Mouse (Mus musculus) adrenal gland, adult 2 months (tissue): ENCODE results near the gene Sfrp4. TPM values are rescaled to one million over a fixed set of nuclear protein-coding genes. Genes with fewer than 3 reads are reported as not detected.

Experiments
- DNase-seq: peaks from one replicate; pipeline ENCODE4 v3.0.0; 2021
- polyA plus RNA-seq: library from polyadenylated mRNA; depleted of rRNA; stranded (reverse); fragments of >200 nt; gene quantifications from 2 replicates; pipeline ENCODE4 v1.2.3, GENCODE M21; 2012; rRNA removed
- total RNA-seq, 2 experiments: library from RNA; stranded (reverse); gene quantifications; 2 replicates each; pipeline ENCODE4 v1.2.3; 2021

Gene Sfrp4
- total and polyA plus RNA-seq, 3 experiments, result 3.9 to 5.0 (median 4.5) TPM

DNA sequence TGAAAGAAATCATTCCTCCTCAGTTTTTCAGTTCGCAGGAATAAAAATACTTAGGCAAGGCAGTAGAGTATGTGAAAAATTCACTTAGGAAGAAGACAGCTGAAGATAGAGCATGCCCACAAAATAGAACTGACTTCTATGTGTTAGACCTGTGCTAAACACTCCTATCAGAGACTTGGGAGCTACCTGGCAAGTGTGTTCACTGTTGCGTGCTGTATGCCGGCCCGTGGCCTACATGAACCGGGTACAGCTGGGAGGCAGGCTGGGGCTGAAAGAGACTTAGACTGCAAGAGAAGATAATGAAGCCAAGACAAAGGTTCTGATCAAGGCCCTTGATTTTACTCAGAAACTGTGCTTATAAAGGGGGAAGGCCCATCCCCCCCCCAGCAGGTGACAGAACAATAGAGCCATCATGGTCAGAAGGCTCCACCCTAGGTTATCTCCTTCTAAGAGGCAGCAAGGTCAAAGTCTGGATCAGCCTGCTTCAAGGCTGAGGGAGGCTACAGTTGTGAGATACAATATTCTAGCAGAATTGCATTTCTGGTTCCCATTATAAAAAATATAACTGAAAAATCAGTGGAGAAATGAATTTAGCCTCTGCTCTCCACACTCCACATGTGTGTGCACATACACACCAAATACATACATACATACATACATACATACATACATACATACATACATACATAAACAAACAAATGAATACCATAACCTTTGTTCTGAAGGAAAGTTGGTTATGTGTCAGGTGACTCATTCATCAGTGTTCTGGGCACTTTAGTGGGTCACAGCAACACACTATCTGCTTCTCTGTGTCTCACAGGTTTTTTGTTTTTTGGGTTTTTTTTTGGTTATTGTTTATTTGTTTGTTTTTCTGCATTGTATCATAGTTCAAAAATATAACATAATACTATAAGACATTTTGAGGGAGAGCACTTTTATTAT, 8.1 kb downstream of the Sfrp4 start:
- DNase-seq, result no peak

GRCm38 (mm10) chr13:19636131-19636530, 13.2 kb downstream of the Sfrp4 start:
- DNase-seq, result no peak

DNA sequence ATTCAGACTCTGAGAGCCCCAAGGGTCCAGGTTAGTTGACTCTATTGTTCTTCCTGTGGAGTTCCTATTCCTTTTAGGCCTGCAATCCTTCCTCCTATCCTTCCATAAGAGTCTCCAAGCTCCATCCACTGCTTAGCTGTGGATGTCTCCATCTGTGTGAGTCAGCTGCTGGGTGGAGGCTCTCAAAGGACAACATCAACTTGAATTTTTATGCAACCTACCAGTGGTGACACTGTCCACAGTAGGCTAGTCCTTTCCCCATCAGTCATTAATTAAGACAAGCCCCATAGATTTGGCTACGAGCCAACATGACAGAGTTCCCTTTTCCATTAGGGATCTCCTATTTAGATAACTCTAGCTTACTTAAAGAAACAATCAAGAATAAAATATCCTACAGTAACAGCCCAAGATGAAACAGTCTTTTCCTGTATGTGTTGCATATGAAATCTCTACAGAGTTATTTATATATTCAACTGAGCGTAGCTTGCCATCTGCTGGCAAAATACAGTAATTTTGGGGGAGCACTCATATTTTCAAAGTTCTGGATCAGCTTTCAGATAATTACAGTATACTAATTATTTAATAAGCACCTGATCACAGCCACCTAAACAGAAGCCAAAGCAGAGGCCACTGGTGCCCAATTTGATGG, 17.4 kb downstream of the Sfrp4 start:
- DNase-seq, result no peak

GRCm38 (mm10) chr13:19643519-19643918, 20.6 kb downstream of the Sfrp4 start:
- no peak for DNase-seq

- no peak for DNase-seq
Observed at GRCm38 (mm10) chr13:19644225-19644624, 21.3 kb downstream of the Sfrp4 start.

GRCm38 (mm10) chr13:19649824-19650223, 26.9 kb downstream of the Sfrp4 start:
- no peak for DNase-seq

- DNase-seq, result no peak
Observed at GRCm38 (mm10) chr13:19652405-19652804, 29.5 kb downstream of the Sfrp4 start.

DNA sequence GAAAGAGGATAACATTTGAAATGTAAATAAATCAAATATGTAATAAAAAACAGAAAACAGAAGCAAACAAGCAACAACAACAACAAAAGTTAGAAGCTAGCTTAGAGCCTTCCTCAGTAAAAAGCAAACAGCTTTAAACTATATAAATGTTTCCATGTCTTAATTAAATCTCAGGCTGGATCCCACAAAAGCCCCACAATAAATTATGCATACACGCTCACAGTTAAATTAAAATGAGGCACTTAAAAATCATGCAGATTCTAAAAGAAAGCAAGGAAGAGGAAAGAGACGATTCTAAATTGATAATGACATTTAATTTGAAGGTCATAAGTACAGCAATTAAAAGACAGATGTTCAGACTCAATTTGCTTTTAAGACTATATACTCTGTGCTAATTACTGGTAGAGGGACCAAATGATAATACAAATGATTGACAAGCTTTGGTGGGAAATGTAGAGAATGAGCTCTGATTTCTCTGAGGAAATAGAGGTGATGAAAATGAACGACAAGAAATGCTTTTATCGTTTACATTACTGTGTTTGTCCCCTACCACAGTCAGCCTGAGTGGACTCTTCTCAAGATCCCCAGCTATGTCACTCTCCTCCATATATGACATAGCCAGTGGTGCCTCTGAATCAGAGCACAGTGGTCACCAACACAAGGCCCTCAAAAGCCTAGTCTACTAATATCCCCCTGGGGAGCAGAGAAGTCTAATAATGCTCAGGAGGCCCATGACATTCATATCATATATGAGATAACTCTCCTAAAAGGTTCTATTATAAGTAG, 45.6 kb downstream of the Sfrp4 start:
- DNase-seq, result no peak

GRCm38 (mm10) chr13:19674025-19674424, 51.1 kb downstream of the Sfrp4 start:
- DNase-seq, result no peak

DNA sequence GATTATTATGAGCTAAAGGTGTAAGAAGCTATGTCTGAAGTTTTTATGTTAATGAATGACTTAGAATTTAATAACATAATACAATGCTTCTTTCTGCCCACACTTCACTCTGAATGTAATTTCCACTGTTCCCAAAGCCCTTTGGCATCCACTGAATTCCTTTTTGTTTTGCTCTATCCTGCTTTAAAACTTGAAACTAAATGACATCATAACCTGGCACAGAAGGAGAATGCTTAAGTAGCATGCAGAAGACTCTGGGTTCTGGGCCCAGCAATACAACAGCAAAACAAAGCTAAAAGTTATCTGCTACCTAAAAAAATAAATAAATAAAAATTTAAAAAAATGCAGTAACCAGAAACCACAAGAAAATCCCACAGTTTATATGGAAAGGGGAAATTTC, 51.7 kb downstream of the Sfrp4 start:
- DNase-seq, result no peak

Other genes starting within 250 kb of the Sfrp4 start
- 10 to 100 TPM; 22.9 to 36.2 TPM for gene Stard3nl, start 227.3 kb upstream of the Sfrp4 start, total RNA-seq
- 5.4 and 9.8 TPM in 2 replicates for gene Stard3nl, start 227.3 kb upstream of the Sfrp4 start, polyA plus RNA-seq
- 10 to 100 TPM; 21.5 to 30.5 TPM for gene Epdr1, start 3.2 kb upstream of the Sfrp4 start, total RNA-seq
- gene Epdr1, start 3.2 kb upstream of the Sfrp4 start, polyA plus RNA-seq, result 48.3 and 51.6 TPM in 2 replicates
- gene Nme8, start 74.7 kb downstream of the Sfrp4 start, total RNA-seq, result not detected
- not detected in 2 replicates for gene Nme8, start 74.7 kb downstream of the Sfrp4 start, polyA plus RNA-seq
- gene Gpr141, start 201.2 kb downstream of the Sfrp4 start, total RNA-seq, result under 1 TPM; 0.45 to 0.63 TPM
- gene Gpr141, start 201.2 kb downstream of the Sfrp4 start, polyA plus RNA-seq, result 0.29 TPM in 1 of 2 replicates, not detected in the other